Mouse (Mus musculus) left cerebral cortex, adult 18-20 months (tissue): ENCODE measurements around the gene Neurl4. TPM values are rescaled to one million over a fixed set of nuclear protein-coding genes. Genes with fewer than 3 reads are reported as not detected.

Experiments
- DNase-seq, 2 experiments: peaks; one replicate each; pipeline ENCODE4 v3.0.0; 2021 to 2022; ENCODE audit warnings: low spot score in 2 of 2, mixed read lengths in 1 of 2
- total RNA-seq, 2 experiments: library from RNA; stranded (reverse); gene quantifications; 2 replicates each; pipeline ENCODE4 v1.2.3; 2021

Gene Neurl4
- total RNA-seq, 2 experiments from 2014 or later: 116 to 118 TPM

- peak; percentile 55 to 58 for DNase-seq
Measured at GRCm38 (mm10) chr11:69880853-69881603, 19.8 kb upstream of the Neurl4 start, which contains the start of gene Kctd11. Gene Kctd11 (minus strand): TSS chr11:69881406.

GRCm38 (mm10) chr11:69881787-69882670, 18.8 kb upstream of the Neurl4 start:
- DNase-seq: no peak

- no peak for DNase-seq
Measured at GRCm38 (mm10) chr11:69883066-69883465, 17.8 kb upstream of the Neurl4 start.

DNA sequence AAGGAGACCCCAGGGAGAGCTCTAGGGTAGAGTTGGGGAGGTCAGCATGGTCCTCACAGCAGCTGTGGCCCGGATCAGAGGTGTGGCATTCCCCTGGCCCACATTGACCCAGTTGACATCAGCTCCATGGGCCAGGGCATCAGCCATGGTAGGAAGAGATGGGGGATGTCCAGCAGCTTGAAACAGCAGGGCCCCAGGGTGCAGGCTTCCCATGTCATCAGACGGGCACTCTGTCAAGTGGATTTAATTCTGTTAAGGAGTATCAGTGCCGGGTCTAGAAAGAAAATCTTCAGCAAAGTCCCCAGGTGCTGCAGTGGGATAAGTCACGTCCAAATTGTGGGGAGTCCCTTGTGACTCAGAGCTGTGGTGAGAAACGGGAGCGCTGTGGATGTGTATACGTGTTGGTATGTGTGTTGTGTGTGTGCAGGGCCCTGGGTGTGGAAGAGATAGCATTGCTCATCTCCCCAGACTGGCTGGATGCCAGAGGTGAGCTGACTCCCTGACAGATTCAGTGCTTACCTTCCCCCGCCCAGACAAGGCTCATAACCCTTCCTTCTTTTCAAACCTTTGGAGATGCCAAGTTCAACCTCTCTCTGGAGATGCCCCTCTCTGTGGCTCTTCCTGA, 17.2 kb upstream of the Neurl4 start:
- no peak for DNase-seq

GRCm38 (mm10) chr11:69884240-69884639, 16.6 kb upstream of the Neurl4 start:
- no peak for DNase-seq

DNA sequence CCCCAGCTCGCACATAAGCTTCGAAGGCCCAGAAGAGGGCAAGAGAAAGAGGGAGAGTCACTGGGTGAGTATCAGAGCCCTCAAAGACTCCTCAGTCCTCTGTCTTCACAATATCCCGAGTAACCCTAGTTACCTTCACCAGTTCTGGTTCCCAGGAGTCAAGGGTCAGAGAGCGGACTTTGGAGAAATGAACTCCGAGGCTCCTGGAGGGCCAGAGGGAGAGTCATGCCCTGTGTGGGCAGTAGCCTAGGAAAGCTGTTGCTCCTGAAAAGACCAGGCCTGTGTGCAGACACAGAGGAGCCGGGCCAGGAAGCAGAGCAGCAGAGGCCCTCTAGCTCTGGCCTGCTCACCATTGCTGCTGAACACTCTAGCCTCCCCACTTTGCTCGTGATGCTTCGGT, 16.2 kb upstream of the Neurl4 start:
- no peak for DNase-seq

DNA sequence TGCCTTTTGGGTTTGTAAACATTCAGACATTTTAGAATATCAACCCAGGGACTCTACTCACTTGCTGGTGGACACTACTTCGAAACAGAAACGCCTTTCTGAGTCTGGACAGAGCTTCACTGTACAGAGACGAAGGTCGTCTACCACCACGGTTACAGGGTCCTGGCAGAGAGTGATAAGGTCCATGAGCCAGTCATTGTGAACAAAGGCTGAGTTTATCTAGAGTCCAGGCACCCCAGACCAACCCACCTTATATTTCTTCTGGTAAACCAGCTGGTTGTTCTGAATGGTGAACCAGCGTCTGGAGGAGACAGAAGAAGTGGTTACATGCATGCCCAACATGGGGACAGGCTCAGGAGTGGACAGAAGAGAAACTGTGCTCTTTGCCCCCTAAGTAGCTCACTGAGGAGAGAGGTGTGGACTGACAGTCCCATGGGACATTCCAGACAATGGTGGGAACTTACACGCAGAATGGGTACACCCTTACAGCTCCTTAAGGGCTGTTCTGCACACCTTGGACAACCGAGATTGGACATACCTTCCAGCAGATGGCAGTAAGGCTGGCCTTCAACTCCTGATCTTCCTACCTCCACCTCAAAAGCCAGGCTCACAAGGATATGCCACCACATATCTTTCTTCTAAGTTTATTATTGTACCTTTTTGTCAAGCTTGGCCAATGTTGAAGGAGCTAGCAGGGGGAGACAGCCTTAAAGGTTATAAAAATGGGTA, 13.8 kb upstream of the Neurl4 start:
- DNase-seq: no peak

DNA sequence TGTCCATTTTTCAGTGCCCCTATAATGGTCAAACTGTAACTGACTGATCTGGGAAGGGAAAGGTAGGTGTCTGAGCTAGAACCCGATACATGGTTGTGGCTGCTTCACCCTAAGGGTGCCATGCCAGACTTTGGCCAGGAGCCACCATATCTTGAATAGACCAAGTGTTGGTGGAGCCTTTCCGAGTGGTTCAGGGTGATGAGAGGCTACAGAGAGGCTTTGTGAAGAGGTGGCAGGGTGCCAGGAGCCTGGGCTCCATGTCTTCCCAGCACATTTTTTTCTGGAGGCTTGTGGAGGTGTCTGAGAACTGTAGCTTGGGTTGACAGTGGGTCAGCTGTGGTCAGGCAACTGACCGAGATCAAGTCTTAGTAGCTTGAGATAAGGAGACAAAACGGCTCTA, 9.4 kb upstream of the Neurl4 start:
- DNase-seq: peak in 1 of 2 experiments; percentile 32

DNA sequence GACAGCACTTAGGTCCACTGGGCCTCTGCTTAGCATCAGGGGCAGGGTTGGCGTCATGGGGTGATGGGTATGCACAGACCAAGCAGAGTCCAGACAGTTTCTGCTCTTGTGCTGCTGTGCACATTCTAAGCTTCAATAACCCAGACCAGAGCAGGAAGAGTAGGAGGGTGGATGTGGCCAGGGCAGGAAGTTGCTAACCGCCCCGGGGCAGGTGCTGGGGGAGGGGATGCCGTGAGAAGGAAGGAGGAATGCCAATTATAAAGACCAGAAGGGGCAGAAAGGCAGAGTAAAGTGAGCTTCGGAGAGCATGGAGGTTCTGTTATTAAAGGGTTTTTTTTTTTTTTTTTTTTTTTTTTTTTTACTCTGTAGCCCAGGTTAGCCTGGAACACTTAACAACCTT, 6.2 kb upstream of the Neurl4 start:
- DNase-seq: no peak

- DNase-seq: no peak
Measured at GRCm38 (mm10) chr11:69895291-69895690, 5.6 kb upstream of the Neurl4 start, which contains the start of gene Acap1. Gene Acap1 (minus strand): TSS chr11:69895539.

DNA sequence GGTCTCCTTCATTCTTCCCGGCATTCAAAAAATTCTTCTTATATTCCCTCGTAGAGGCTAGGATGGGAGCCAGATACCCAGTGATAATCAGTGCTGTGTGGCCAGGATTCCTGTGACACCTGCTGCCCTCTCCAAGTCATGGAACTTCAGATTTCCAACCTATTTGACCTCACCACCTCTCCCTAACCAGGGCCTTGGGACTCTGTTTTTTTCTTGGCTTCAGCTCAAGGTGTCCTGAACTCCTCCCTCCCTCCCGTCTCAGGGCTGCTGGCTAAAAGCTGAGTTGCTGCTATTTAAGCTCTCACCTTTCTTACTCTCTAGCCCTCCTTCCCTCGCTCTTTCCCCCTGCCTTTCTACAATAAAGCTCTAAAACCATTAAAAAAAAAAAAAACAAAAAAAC, 1.0 kb upstream of the Neurl4 start:
- DNase-seq: no peak

GRCm38 (mm10) chr11:69901406-69901846, 554 bp downstream of the Neurl4 start:
- DNase-seq: peak; percentile 93 to 97

DNA sequence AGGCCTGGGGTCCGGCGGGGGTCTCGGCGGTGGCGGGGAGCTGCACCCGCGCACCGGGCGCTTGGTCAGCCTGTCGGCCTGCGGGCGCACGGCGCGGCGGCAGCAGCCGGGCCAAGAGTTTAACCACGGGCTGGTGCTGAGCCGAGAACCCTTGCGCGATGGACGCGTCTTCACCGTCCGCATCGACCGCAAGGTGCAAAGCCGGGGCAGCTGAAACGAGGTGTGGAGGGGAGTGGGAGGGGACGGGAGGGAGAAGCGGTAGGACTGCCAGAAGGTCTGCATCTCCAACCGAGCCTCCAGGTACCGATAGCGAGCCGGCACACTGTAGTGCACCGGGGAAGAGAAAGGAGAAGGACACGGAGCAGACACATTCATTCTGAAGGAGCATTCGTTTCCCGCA, 1.1 kb downstream of the Neurl4 start:
- peak in 1 of 2 experiments; percentile 23 for DNase-seq

DNA sequence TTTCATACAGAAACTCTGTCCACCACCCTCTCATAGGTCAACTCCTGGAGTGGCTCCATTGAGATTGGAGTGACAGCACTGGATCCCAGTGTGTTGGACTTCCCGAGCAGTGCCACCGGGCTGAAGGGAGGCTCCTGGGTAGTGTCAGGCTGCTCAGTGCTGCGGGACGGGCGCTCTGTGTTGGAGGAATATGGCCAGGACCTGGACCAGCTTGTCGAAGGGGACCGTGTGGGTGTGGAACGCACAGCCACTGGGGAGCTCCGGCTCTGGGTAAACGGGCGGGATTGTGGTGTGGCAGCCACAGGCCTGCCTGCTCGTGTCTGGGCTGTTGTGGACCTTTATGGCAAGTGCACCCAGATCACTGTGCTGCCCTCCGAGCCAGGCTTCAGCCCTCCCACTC, 2.1 kb downstream of the Neurl4 start:
- DNase-seq: no peak

DNA sequence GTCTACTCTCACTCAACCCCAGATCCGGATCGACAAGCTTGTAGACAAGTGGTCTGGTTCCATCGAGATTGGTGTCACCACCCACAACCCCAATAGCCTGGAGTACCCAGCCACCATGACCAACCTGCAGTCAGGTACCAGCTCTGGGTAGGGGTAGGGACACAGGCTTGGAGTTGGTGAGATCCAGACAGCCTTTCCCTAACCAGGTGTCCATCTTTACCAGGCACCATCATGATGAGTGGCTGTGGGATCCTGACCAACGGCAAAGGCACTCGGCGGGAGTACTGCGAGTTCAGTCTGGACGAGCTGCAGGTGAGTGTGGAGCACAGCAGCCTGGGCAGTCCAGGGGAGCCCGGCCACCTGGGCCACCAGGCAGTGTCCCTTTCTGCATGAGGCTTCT, 3.4 kb downstream of the Neurl4 start:
- DNase-seq: no peak

DNA sequence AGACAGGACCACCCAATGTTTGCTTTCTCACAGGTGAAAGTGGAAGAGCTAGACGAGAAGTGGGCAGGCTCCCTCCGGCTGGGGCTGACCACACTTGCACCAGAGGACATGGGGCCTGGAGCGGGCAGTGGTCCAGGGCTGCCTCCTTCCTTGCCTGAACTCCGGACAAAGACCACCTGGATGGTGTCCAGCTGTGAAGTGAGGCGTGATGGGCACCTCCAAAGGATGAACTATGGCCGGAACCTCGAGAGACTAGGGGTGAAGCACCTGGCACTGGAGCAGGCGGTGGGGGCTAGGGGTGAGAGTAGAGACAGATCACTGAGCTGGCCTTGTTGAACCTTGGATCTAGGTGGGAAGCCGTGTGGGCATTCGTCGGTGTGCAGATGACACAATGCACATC, 7.8 kb downstream of the Neurl4 start:
- no peak for DNase-seq

DNA sequence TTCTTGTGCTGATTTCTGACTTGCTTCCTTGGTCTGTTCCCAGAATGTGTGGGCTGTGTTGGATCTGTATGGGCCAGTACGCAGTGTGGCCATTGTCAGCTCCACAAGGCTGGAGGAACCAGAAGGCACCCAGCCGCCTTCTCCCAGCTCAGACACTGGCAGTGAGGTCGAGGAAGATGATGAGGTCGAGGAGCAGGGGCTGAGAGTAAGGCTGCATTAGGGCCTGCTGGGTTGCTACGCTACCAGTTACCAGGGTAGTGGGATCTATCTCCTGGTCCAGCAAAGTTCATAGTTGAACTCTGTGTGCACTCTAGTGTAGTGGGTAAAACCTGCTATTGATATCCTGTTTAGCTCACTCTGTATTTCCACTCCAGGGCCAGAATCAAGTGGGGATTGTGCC, 8.3 kb downstream of the Neurl4 start:
- DNase-seq: no peak

DNA sequence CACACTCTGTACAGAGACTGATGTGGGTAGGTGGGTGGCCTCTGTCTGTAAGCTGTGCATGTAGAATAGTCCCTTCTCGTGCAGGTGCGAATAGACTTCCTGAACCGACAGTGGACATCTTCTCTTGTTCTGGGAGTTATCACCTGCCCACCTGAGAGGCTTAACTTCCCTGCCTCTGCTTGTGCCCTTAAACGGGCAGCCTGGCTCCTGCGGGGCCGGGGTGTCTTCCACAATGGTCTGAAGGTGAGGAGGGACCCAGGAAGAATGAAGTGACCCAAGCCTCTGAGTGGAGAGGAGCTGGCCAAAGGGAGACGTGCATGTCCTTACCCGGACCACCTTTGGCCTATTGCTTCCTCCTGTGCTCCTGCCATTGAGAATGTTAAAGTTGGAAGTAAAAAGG, 9.3 kb downstream of the Neurl4 start:
- no peak for DNase-seq

DNA sequence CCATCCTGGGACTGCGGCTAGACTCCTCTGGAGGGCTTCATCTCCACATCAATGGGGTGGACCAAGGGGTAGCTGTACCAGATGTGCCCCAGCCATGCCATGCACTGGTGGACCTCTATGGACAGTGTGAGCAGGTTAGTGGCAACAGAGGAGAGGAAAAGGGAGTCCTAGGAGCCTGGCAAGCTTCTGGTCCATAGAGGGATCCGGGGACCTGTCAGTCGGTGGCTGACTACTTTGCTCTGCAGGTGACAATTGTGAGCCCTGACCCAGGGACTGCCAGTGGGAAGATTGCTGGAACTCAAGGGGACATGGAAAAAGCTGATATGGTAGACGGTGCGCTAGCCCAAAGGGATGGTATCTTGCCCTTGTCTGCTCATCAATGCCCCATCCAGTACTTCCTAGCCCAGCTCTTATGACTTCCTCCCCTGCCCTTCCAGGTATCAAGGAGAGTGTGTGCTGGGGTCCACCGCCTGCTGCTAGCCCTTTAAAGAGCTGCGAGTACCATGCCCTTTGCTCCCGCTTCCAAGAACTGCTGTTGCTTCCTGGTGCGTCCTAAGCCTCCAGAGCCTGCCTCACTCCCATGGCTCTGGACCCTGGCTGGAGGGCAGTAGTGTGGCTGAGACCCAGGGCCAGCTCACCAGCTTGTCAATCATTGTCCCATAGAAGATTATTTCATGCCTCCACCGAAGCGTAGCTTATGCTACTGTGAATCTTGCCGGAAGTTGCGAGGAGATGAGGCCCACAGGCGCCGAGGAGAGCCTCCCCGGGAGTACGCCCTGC, 10.1 kb downstream of the Neurl4 start:
- no peak for DNase-seq

DNA sequence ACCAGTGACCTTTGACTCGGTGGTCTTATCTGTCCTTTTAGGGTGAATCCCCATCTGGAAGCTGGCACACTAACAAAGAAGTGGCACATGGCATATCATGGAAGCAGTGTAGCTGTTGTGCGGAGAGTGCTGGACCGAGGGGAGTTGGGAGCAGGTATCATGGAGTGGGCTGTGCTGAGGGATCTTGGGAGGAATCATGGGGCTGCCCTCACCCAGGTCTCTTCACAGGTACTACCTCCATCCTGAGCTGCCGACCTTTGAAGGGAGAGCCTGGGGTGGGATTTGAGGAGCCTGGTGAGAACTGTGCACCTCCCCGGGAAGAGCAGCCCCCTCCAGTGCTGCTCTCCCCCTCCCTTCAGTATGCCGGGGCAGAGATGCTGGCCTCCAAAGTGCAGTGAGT, 10.8 kb downstream of the Neurl4 start:
- DNase-seq: no peak
